Mouse (Mus musculus): ENCODE data around the gene Fam229b. TPM values are rescaled to one million over a fixed set of nuclear protein-coding genes. Genes with fewer than 3 reads are reported as not detected.

The Fam229b gene
- polyA plus RNA-seq, 1 experiment from 2014 or later = 4.1 TPM

DNA sequence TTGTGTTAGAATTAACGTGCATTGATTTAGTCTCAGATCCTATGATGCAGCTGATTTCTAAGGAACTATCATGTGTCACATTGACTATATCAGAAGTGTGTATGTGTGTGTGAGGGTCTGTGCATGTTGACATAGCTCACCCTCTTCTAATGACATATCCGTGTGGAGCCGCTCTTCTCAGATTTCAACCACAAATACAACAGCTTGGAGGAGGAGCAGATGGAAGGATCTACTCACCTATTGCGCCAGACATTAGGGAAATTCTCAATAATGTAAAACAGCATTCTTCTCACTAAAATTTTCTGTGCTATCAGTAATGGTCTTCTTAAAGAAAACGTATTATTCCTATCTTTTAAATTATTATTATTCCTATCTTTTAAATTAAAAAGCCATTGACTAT is 23.0 kb upstream of the Fam229b start:
- ATAC-seq (replicated peaks; ENCODE audit: low FRiP score) (no peak), DNase-seq (ENCODE audit: low spot score) (no peak)
- no peaks in the 10 kb centered on the region for H3K27me3 ChIP-seq (replicated peaks; ENCODE audit: control insufficient read depth, insufficient read depth, low read length)

DNA sequence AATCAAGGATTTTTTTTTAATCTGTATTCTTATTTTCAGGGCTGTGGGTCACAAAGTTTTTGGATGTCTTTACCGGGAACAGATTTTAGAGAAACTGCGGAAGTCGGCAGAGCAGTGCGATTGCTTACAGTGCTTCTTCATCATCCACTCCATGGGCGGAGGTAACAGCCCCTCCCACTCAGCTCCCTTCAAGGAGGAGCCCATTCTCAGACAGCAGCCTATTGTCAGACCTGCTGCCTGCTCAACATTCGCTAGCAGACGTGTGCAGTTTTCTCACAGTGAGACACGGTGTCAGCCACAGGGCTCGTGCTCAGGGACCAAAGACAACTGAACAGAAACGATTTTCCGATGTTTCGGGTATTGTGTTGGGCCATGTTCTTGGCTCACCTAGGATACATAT is 8.5 kb upstream of the Fam229b start:
- ATAC-seq (replicated peaks; ENCODE audit: low FRiP score) (no peak), DNase-seq (ENCODE audit: low spot score) (no peak)
- Histone ChIP-seq H3K27ac (ENCODE audit: low read depth, low read length) (no peak overlapping the region), H3K4me3 (ENCODE audit: low read depth, low read length) (no peak overlapping the region), H3K36me3 (ENCODE audit: control insufficient read depth, insufficient read depth, low read length) (peaks cover 20% of the 10 kb centered on the region; the same call in 1 of the 2 replicates), H3K4me1 (replicated peaks; ENCODE audit: control insufficient read depth, insufficient read depth, low read length) (no peaks in the 10 kb centered on the region), H3K4me2 (no peak overlapping the region), H3K9me3 (ENCODE audit: control insufficient read depth, low read length) (no peaks in the 10 kb centered on the region), H3K9ac (ENCODE audit: low read depth, low read length) (no peak overlapping the region), H3K27me3 (replicated peaks; ENCODE audit: control insufficient read depth, insufficient read depth, low read length) (no peaks in the 10 kb centered on the region)
- 92% methylated on average over 12 of the region's 12 CpGs for WGBS

More for the DNA sequence above, 23.0 kb upstream of the Fam229b start:
- Histone ChIP-seq H3K9me3 (ENCODE audit: control insufficient read depth, low read length) (no peaks in the 10 kb centered on the region), H3K36me3 (ENCODE audit: control insufficient read depth, insufficient read depth, low read length) (0 out of 2 replicates have a peak, but pooled peaks cover 2% of the 10 kb centered on the region), H3K27ac (ENCODE audit: low read depth, low read length) (no peak overlapping the region), H3K4me2 (no peak overlapping the region), H3K4me1 (replicated peaks; ENCODE audit: control insufficient read depth, insufficient read depth, low read length) (no peaks in the 10 kb centered on the region), H3K9ac (ENCODE audit: low read depth, low read length) (no peak overlapping the region), H3K4me3 (ENCODE audit: low read depth, low read length) (no peak overlapping the region)
- WGBS = 82% methylated on average over 5 of the region's 5 CpGs

DNA sequence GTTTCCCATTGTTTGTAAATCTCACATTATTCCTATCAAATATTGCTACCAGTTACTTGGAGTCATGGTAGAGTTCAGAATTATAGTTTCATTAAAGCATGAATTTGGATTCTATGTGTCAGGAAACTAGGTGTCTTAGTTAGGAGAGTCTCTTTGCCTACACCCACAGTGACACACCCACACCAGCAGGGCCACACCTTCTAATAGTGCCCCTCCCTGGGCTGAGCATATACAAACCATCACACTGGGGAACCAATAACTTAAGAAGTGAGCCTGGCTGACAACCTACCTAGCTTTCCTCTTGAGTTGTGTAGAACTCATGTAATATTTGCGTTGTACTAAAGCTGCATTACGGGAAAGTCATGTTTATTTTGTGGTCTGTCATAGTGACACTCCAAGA is 7.7 kb upstream of the Fam229b start:
- peaks cover 18% of the 10 kb centered on the region; the same call in 1 of the 2 replicates for H3K36me3 ChIP-seq (ENCODE audit: control insufficient read depth, insufficient read depth, low read length)
- no peak overlapping the region for H3K9ac ChIP-seq (ENCODE audit: low read depth, low read length)
- no peak overlapping the region for H3K4me2 ChIP-seq
- DNase-seq (ENCODE audit: low spot score) = no peak
- 92% methylated on average over 2 of the region's 2 CpGs for WGBS
- ATAC-seq (replicated peaks; ENCODE audit: low FRiP score) = no peak
- H3K4me1 ChIP-seq (replicated peaks; ENCODE audit: control insufficient read depth, insufficient read depth, low read length) = no peaks in the 10 kb centered on the region
- no peaks in the 10 kb centered on the region for H3K27me3 ChIP-seq (replicated peaks; ENCODE audit: control insufficient read depth, insufficient read depth, low read length)
- H3K27ac ChIP-seq (ENCODE audit: low read depth, low read length) = no peak overlapping the region
- H3K4me3 ChIP-seq (ENCODE audit: low read depth, low read length) = no peak overlapping the region
- H3K9me3 ChIP-seq (ENCODE audit: control insufficient read depth, low read length) = no peaks in the 10 kb centered on the region

DNA sequence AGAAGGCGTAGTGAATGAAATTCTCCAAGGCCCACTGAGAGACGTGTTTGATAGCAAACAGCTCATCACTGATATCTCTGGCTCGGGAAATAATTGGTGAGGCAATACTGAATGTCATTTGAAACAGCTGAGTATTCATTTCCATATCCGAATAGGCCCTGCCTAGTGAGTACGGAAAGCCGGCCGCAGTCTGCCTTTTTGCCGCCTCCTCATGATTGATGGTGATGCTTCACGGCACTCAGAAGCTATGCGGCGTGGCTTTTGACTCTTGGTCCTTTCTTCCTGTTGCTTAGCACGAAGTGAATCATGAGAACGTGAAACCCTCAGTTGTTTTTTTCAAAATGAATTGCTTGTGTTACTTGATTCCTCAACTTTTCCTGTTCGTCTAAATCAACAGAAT is 7.1 kb upstream of the Fam229b start:
- WGBS = 87% methylated on average over 14 of the region's 14 CpGs

DNA sequence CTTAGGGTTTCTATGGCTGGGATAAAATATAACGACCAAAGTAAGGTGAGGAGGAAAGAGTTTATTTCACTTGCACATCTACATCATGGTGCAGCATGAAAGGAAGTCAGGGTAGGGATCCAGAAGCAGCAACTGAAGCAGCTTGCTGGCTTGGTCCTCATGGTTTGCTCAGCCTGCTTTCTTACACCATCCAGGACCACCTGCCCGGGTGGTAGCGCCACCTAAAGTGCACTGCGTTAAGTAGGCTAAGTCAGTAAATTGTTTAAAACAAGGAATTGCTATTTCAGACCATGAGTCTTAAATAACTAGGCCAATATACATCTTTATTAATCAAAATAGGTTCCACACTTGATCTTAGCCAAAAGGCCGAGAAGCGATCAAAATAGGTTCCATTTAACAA is 5.0 kb upstream of the Fam229b start:
- Histone ChIP-seq H3K9ac (ENCODE audit: low read depth, low read length) (no peak overlapping the region), H3K4me1 (replicated peaks; ENCODE audit: control insufficient read depth, insufficient read depth, low read length) (peaks cover 7% of the 10 kb centered on the region; the same call in 1 of the 2 replicates), H3K27me3 (replicated peaks; ENCODE audit: control insufficient read depth, insufficient read depth, low read length) (no peaks in the 10 kb centered on the region), H3K36me3 (ENCODE audit: control insufficient read depth, insufficient read depth, low read length) (peaks cover 10% of the 10 kb centered on the region; the same call in 1 of the 2 replicates), H3K4me3 (ENCODE audit: low read depth, low read length) (no peak overlapping the region), H3K4me2 (no peak overlapping the region), H3K27ac (ENCODE audit: low read depth, low read length) (no peak overlapping the region), H3K9me3 (ENCODE audit: control insufficient read depth, low read length) (no peaks in the 10 kb centered on the region)
- DNase-seq (ENCODE audit: low spot score) (no peak), ATAC-seq (replicated peaks; ENCODE audit: low FRiP score) (no peak)
- WGBS = 88% methylated on average over 6 of the region's 6 CpGs

More for the DNA sequence above, 7.1 kb upstream of the Fam229b start:
- H3K27ac ChIP-seq (ENCODE audit: low read depth, low read length) = no peak overlapping the region
- H3K4me3 ChIP-seq (ENCODE audit: low read depth, low read length) = no peak overlapping the region
- no peak overlapping the region for H3K4me2 ChIP-seq
- ATAC-seq (replicated peaks; ENCODE audit: low FRiP score) = no peak
- no peak overlapping the region for H3K9ac ChIP-seq (ENCODE audit: low read depth, low read length)
- peaks cover 18% of the 10 kb centered on the region; the same call in 1 of the 2 replicates for H3K36me3 ChIP-seq (ENCODE audit: control insufficient read depth, insufficient read depth, low read length)
- DNase-seq (ENCODE audit: low spot score) = no peak
- no peaks in the 10 kb centered on the region for H3K27me3 ChIP-seq (replicated peaks; ENCODE audit: control insufficient read depth, insufficient read depth, low read length)
- no peaks in the 10 kb centered on the region for H3K4me1 ChIP-seq (replicated peaks; ENCODE audit: control insufficient read depth, insufficient read depth, low read length)
- H3K9me3 ChIP-seq (ENCODE audit: control insufficient read depth, low read length) = no peaks in the 10 kb centered on the region

DNA sequence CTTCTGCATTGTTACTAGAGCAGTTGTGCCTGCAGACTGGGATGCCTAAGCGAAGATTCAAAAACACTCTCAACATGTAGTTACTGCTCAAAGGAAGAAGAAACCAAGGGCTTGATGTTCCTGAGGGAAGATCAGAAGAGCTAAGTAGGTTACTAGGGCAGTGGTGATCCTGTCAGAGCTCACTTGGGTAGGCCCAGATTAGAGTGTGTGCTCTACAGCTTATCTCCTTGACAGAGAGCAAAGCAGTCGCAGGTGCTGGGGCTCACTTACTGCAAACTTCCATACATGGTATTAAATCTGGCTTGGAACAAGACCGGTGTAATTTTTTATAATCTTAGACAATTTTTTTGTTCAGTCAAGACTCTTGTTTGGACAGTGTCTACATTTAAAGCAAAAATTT is 4.1 kb upstream of the Fam229b start:
- H3K4me2 ChIP-seq = no peak overlapping the region
- no peak for ATAC-seq (replicated peaks; ENCODE audit: low FRiP score)
- H3K27me3 ChIP-seq (replicated peaks; ENCODE audit: control insufficient read depth, insufficient read depth, low read length) = no peaks in the 10 kb centered on the region
- WGBS = 76% methylated on average over 3 of the region's 3 CpGs
- H3K4me3 ChIP-seq (ENCODE audit: low read depth, low read length) = no peak overlapping the region
- peaks cover 10% of the 10 kb centered on the region; the same call in 1 of the 2 replicates for H3K36me3 ChIP-seq (ENCODE audit: control insufficient read depth, insufficient read depth, low read length)
- H3K9ac ChIP-seq (ENCODE audit: low read depth, low read length) = no peak overlapping the region
- no peak for DNase-seq (ENCODE audit: low spot score)
- H3K9me3 ChIP-seq (ENCODE audit: control insufficient read depth, low read length) = no peaks in the 10 kb centered on the region
- H3K4me1 ChIP-seq (replicated peaks; ENCODE audit: control insufficient read depth, insufficient read depth, low read length) = peaks cover 9% of the 10 kb centered on the region; the same call in 1 of the 2 replicates
- H3K27ac ChIP-seq (ENCODE audit: low read depth, low read length) = no peak overlapping the region

DNA sequence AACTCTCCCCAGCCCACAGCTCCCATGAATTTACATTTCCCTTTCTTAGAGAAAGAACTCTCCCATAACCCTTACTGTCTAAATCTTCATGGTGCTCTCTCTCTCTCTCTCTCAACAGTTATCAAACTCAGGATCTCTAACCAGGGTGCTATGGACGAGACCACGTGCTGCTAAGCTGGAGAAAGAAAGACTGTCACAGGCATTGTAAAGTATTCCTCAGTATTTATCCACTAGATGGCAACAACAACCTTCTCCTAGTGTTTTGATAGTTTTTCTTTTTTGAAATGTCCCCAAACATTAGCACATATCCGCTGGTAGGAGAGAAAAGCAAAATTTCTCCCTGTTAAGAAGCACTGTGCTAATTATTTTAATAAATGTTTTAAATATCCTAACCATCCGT is 12.3 kb downstream of the Fam229b start:
- no peak overlapping the region for H3K4me3 ChIP-seq (ENCODE audit: low read depth, low read length)
- no peaks in the 10 kb centered on the region for H3K27me3 ChIP-seq (replicated peaks; ENCODE audit: control insufficient read depth, insufficient read depth, low read length)
- no peak overlapping the region for H3K9ac ChIP-seq (ENCODE audit: low read depth, low read length)
- no peak for DNase-seq (ENCODE audit: low spot score)
- no peaks in the 10 kb centered on the region for H3K36me3 ChIP-seq (ENCODE audit: control insufficient read depth, insufficient read depth, low read length)
- no peak overlapping the region for H3K4me2 ChIP-seq
- 25% methylated on average over 4 of the region's 4 CpGs for WGBS
- no peaks in the 10 kb centered on the region for H3K4me1 ChIP-seq (replicated peaks; ENCODE audit: control insufficient read depth, insufficient read depth, low read length)
- H3K9me3 ChIP-seq (ENCODE audit: control insufficient read depth, low read length) = no peaks in the 10 kb centered on the region
- no peak overlapping the region for H3K27ac ChIP-seq (ENCODE audit: low read depth, low read length)
- no peak for ATAC-seq (replicated peaks; ENCODE audit: low FRiP score)

DNA sequence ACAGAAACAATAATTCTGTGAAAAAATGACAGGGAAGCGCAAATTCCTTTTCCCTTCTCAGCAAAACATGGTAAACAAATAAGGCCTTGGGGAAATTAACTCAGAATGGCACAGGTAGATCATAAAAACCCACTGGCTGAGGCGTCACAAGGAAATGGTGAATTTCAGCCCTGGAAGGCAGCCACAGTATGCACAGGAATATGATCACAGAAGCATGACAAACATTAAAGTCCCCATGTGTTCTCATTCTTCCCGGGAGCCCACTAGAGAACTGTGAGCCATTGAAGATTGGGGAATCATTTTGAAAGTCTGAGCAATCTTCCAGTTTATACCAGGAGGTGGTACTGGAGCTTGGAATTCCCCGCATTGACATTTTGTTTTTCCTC is 24.2 kb downstream of the Fam229b start:
- no peak overlapping the region for H3K4me3 ChIP-seq (ENCODE audit: low read depth, low read length)
- H3K36me3 ChIP-seq (ENCODE audit: control insufficient read depth, insufficient read depth, low read length) = no peaks in the 10 kb centered on the region
- H3K27ac ChIP-seq (ENCODE audit: low read depth, low read length) = no peak overlapping the region
- no peak overlapping the region for H3K4me2 ChIP-seq
- H3K9me3 ChIP-seq (ENCODE audit: control insufficient read depth, low read length) = no peaks in the 10 kb centered on the region
- WGBS = 68% methylated on average over 4 of the region's 4 CpGs
- DNase-seq (ENCODE audit: low spot score) (no peak), ATAC-seq (replicated peaks; ENCODE audit: low FRiP score) (no peak)
- H3K4me1 ChIP-seq (replicated peaks; ENCODE audit: control insufficient read depth, insufficient read depth, low read length) = no peaks in the 10 kb centered on the region
- no peak overlapping the region for H3K9ac ChIP-seq (ENCODE audit: low read depth, low read length)
- H3K27me3 ChIP-seq (replicated peaks; ENCODE audit: control insufficient read depth, insufficient read depth, low read length) = no peaks in the 10 kb centered on the region

DNA sequence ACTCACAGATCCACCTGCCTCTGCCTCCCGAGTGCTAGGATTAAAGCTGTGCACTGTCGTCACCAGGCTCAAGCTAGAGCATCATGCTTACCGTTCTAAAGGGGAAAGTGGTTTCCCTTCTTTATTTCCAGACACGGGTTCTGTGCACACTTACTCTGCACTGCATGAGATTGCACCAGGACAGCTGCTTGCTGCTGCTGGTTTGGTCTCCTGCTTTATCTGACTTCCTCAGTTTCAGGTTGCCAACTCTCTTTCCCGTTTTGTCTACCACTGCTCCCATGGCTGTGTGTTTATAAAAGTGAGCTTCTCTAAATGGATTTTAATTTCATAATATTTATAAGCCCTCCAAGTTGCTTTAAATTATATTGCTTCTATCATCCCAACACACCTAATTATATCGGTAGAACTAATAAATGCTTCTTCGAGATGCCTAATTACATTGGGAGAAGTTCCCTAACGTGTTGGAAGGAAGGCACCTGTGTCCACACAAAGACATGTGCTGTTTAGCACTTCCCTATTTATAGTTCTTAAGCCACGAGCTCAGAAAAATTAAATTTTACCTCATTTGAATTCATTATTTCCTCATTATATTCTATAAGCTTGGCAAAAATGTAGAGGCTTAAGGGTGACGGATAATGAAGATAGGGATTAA is 24.8 kb downstream of the Fam229b start:
- 53% methylated on average over 10 of the region's 10 CpGs for WGBS
- ATAC-seq (replicated peaks; ENCODE audit: low FRiP score) (no peak), DNase-seq (ENCODE audit: low spot score) (no peak)
- H3K27me3 ChIP-seq (replicated peaks; ENCODE audit: control insufficient read depth, insufficient read depth, low read length) = no peaks in the 10 kb centered on the region
- no peak overlapping the region for H3K27ac ChIP-seq (ENCODE audit: low read depth, low read length)
- H3K9me3 ChIP-seq (ENCODE audit: control insufficient read depth, low read length) = no peaks in the 10 kb centered on the region
- no peaks in the 10 kb centered on the region for H3K4me1 ChIP-seq (replicated peaks; ENCODE audit: control insufficient read depth, insufficient read depth, low read length)
- H3K4me2 ChIP-seq = no peak overlapping the region
- H3K9ac ChIP-seq (ENCODE audit: low read depth, low read length) = no peak overlapping the region
- no peaks in the 10 kb centered on the region for H3K36me3 ChIP-seq (ENCODE audit: control insufficient read depth, insufficient read depth, low read length)
- H3K4me3 ChIP-seq (ENCODE audit: low read depth, low read length) = no peak overlapping the region
